Mouse (Mus musculus) CH12.LX (cell line): Measurements from ENCODE around the gene Mettl24. TPM values are rescaled to one million over a fixed set of nuclear protein-coding genes. Genes with fewer than 3 reads are reported as not detected.

Experiments used
- DNase-seq: peaks from one replicate; pipeline ENCODE4 v3.0.0-alpha.2; 2013; ENCODE audit errors: extremely low read depth
- H3K27ac ChIP-seq: 2 replicates; pipeline ENCODE4 v1.5.1; 2012; ENCODE audit warnings: low read depth, mild to moderate bottlenecking, control low read depth, moderate library complexity; ENCODE audit not compliant: insufficient read depth
- H3K27me3 ChIP-seq: replicated peaks from 2 replicates; pipeline ENCODE3; 2012; ENCODE audit warnings: inconsistent platforms
- H3K36me3 ChIP-seq, 2 experiments: replicated peaks in 1 of 2; 2 replicates each; pipeline versions ENCODE3 to v1.6.1; 2012; ENCODE audit warnings: inconsistent platforms in 1 of 2, low read length in 1 of 2, mild to moderate bottlenecking in 1 of 2, mixed read lengths in 1 of 2, moderate library complexity in 1 of 2; ENCODE audit not compliant: control insufficient read depth in 1 of 2, insufficient read depth in 1 of 2
- H3K4me1 ChIP-seq, 2 experiments: 2 replicates each; pipeline ENCODE4 v1.6.1; 2012; ENCODE audit warnings: inconsistent platforms in 1 of 2, moderate library complexity in 1 of 2; ENCODE audit not compliant: insufficient read depth in 2 of 2, control insufficient read depth in 1 of 2
- H3K4me2 ChIP-seq: 2 replicates; pipeline ENCODE4 v1.6.1; 2012; ENCODE audit warnings: low read depth, mild to moderate bottlenecking, control low read depth; ENCODE audit not compliant: poor library complexity, insufficient read depth, severe bottlenecking
- H3K4me3 ChIP-seq, 3 experiments: fragments of 150-350 bp in 1 of 3; sonication (generic) in 1 of 3; replicated peaks in 1 of 3; 2 replicates each; pipeline versions ENCODE3 to v1.5.1; 2011 to 2012; ENCODE audit warnings: low read depth in 2 of 3, low read length in 2 of 3, mild to moderate bottlenecking in 2 of 3, moderate library complexity in 2 of 3, control low read depth in 1 of 3, improper control_type of control experiment in 1 of 3, inconsistent platforms in 1 of 3, mixed read lengths in 1 of 3; ENCODE audit not compliant: poor library complexity in 1 of 3
- H3K79me2 ChIP-seq: replicated peaks from 2 replicates; pipeline ENCODE4 v1.6.1; 2012; ENCODE audit warnings: mild to moderate bottlenecking, moderate library complexity; ENCODE audit not compliant: control insufficient read depth, poor library complexity, insufficient read depth, severe bottlenecking; ENCODE audit errors: extremely low read depth
- H3K9ac ChIP-seq: 2 replicates; pipeline ENCODE4 v1.6.1; 2012; ENCODE audit warnings: low read depth, mild to moderate bottlenecking, control low read depth, moderate library complexity; ENCODE audit not compliant: insufficient read depth
- H3K9me3 ChIP-seq: replicated peaks from 2 replicates; pipeline ENCODE3; 2012; ENCODE audit warnings: low read length, inconsistent platforms, mixed read lengths
- BHLHE40 ChIP-seq: IDR thresholded peaks from 2 replicates; pipeline ENCODE4 v1.6.1; 2011; ENCODE audit warnings: mild to moderate bottlenecking, low read depth, low read length, improper control_type of control experiment
- EP300 ChIP-seq: IDR thresholded peaks from 2 replicates; pipeline ENCODE4 v1.6.1; 2011; ENCODE audit warnings: low read length, improper control_type of control experiment
- ETS1 ChIP-seq: conservative IDR thresholded peaks from 2 replicates; pipeline ENCODE4 v1.6.1; 2012; ENCODE audit warnings: low read depth, mild to moderate bottlenecking, inconsistent platforms, low read length, improper control_type of control experiment, moderate library complexity
- IRF4 ChIP-seq: IDR thresholded peaks from 2 replicates; pipeline ENCODE4 v1.6.1; 2014; ENCODE audit warnings: low read depth, mild to moderate bottlenecking, inconsistent platforms, low read length, improper control_type of control experiment
- MAZ ChIP-seq: IDR thresholded peaks from 2 replicates; pipeline ENCODE4 v1.6.1; 2012; ENCODE audit warnings: low read depth, mild to moderate bottlenecking, inconsistent platforms, low read length, improper control_type of control experiment, moderate library complexity
- MEF2A ChIP-seq: IDR thresholded peaks from 2 replicates; pipeline ENCODE4 v1.6.1; 2014; ENCODE audit warnings: low read depth, mild to moderate bottlenecking, inconsistent platforms, low read length, improper control_type of control experiment, borderline replicate concordance
- PAX5 ChIP-seq: IDR thresholded peaks from 2 replicates; pipeline ENCODE4 v1.6.1; 2012; ENCODE audit warnings: low read length, inconsistent platforms, mixed read lengths
- USF2 ChIP-seq: conservative IDR thresholded peaks from 2 replicates; pipeline ENCODE4 v1.6.1; 2011; ENCODE audit warnings: low read depth, low read length, improper control_type of control experiment
- dilution Hi-C: fragments of 300-500 bp; cut with MboI; formaldehyde crosslinking; loops from 2 replicates; pipeline ENCODE4 v1.14.3; 2020; ENCODE audit warnings: low sequenced_read_pairs; ENCODE audit not compliant: extremely low pct_unique_long_range_greater_than_20kb, extremely low pct_ligation_motif_present
- in situ Hi-C: fragments of 300-500 bp; cut with MboI; formaldehyde crosslinking; loops from 3 replicates; pipeline ENCODE4 v1.14.3; 2019; ENCODE audit warnings: low sequenced_read_pairs, low pct_ligation_motif_present, low pct_unique_long_range_greater_than_20kb, mixed read lengths
- polyA plus RNA-seq: library from polyadenylated mRNA; unstranded; fragments of >175 nt; gene quantifications from 2 replicates; pipeline ENCODE4 v1.2.1, GENCODE M21; 2012; ENCODE audit warnings: low read depth; ENCODE audit not compliant: insufficient read length
- total RNA-seq, 2 experiments: library from RNA; depleted of rRNA; stranded (reverse); fragments of 300-350 nt in 1 of 2; fragments of >200 nt in 1 of 2; gene quantifications; 2 replicates each; pipeline ENCODE4 v1.2.3; 2012 to 2014

The Mettl24 gene
- total and polyA plus RNA-seq, 3 experiments, result not detected

DNA sequence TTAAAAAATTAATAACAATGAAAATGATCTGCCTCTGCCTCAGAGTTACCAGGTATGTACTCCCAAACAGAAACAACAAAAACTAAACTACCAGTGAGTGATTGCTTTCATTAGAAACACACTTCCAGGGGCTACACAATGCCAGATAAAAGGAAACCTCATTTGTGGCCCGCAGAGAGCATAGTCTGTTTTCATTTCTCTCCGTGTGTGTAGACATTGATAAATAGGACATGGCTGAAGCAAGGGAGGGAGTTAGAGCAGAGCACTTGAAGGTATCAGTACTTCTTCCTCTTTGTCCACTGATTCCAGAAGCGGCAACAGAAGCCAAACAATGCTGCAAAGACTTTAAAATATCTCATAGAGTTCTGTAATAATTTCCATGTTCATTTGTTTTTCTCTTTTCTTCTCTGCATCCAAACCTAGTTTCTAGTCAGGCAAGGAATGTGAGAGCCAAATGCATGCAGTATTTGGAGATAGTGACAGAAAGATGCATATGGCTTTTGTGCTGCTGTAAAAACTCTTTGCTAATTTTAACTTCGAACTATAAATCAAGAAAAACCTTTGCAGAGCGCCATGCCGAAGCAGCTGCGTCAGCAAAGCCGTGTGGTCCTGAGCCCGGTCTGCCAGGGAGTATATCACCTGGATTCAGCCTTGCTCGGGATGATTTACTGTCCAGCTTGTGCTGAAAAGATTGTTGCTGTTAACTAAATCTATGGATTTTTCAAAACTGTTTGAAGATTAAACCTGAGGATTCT lies 67.4 kb downstream of the Mettl24 start:
- Histone ChIP-seq H3K79me2 (no peaks in the 10 kb centered on the region), H3K9me3 (no peaks in the 10 kb centered on the region), H3K9ac (no peak overlapping the region), H3K4me3 (no peak overlapping the region), H3K4me2 (no peak overlapping the region), H3K27ac (no peak overlapping the region), H3K36me3 (no peaks in the 10 kb centered on the region), H3K27me3 (no peaks in the 10 kb centered on the region), H3K4me1 (no peaks in the 10 kb centered on the region)
- TF ChIP-seq IRF4 (no peak), MEF2A (no peak), MAZ (no peak)
- DNase-seq, result no peak
- dilution Hi-C loops (no loop called here), in situ Hi-C loops (no loop called here)

DNA sequence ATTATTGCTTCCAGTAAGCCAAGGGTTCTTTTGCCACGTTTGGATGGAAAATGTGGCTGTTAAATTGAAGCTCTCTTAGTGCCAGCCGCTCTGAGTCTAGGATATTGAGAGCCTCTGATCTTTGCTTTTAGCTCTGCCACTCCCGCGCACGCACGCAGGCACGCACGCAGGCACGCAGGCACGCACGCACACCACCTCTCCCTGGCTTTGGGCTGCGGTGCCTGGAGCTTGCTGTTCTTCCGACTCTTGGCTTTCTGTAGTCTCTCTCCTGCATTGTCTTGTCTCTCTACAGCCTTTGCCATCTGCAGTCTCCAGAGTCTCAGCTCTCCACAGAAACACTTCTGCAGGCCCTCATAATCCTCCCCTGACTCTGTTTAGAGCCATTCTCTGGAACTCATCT lies 68.1 kb downstream of the Mettl24 start:
- Histone ChIP-seq H3K4me3 (no peak overlapping the region), H3K27me3 (no peaks in the 10 kb centered on the region), H3K27ac (no peak overlapping the region), H3K4me2 (no peak overlapping the region), H3K4me1 (no peaks in the 10 kb centered on the region), H3K9me3 (no peaks in the 10 kb centered on the region), H3K79me2 (no peaks in the 10 kb centered on the region)
- dilution Hi-C loops, result no loop called here
- no peak for DNase-seq
- no peak for TF ChIP-seq USF2
- no peak for TF ChIP-seq PAX5
- no peak for TF ChIP-seq EP300
- TF ChIP-seq ETS1, result no peak
- TF ChIP-seq, all 38 proteins: peak for 0
- Histone ChIP-seq H3K36me3 (no peaks in the 10 kb centered on the region), H3K9ac (no peak overlapping the region)
- in situ Hi-C loops, result no loop called here

DNA sequence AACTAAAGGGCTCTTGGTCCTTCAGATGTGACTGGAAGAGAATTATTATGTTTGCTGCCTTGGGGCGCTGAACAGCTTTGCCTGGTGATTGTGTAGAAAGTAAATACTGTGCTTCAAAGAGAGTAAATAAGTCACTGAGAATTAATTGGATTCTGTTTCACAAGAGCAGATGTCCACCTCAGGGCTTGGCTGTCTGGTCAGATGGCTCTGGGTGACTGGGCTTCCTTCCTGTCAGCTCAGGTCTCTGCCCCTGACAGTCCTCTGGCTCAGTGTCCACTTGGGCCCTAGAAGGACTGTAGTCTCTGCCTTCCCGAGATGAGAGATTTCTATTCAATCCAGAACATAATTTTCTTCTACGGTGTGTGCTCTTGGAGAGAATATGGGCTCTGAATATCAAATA lies 70.0 kb downstream of the Mettl24 start:
- H3K79me2 ChIP-seq, result no peaks in the 10 kb centered on the region
- no peak for TF ChIP-seq BHLHE40
- no peaks in the 10 kb centered on the region for H3K9me3 ChIP-seq
- no peak overlapping the region for H3K4me3 ChIP-seq
- H3K27me3 ChIP-seq, result no peaks in the 10 kb centered on the region
- H3K27ac ChIP-seq, result no peak overlapping the region
- in situ Hi-C loops (no loop called here), dilution Hi-C loops (no loop called here)
- H3K9ac ChIP-seq, result no peak overlapping the region
- H3K4me1 ChIP-seq, result peaks cover 0 to 5% of the 10 kb centered on the region in 2 experiments; a peak in 1 of 4 replicates
- H3K4me2 ChIP-seq, result no peak overlapping the region
- H3K36me3 ChIP-seq, result no peaks in the 10 kb centered on the region
- no peak for DNase-seq
